Mouse (Mus musculus) heart, postnatal 0 days (tissue): ENCODE data around the gene Bckdha. TPM values are rescaled to one million over a fixed set of nuclear protein-coding genes. Genes with fewer than 3 reads are reported as not detected.

Experiments used
- ATAC-seq: fragments of 200-750 bp; cut with Nextera tagmentation; 2 replicates; pipeline ENCODE4 v1.8.0; 2017; ENCODE audit warnings: low read depth, moderate number of reproducible peaks, moderate library complexity; ENCODE audit not compliant: insufficient read depth
- DNase-seq: peaks from one replicate; pipeline ENCODE4 v3.0.0-alpha.2; 2016; ENCODE audit warnings: low spot score
- H3K27ac ChIP-seq: fragments of 300-500 bp; sonication (generic); 2 replicates; pipeline ENCODE4 v1.5.1; 2014; ENCODE audit warnings: low read depth, mild to moderate bottlenecking
- H3K27me3 ChIP-seq: fragments of 300-500 bp; sonication (generic); 2 replicates; pipeline ENCODE4 v1.6.1; 2014; ENCODE audit warnings: low read length, mixed read lengths; ENCODE audit not compliant: control insufficient read depth, insufficient read depth
- H3K36me3 ChIP-seq: fragments of 300-500 bp; sonication (generic); replicated peaks from 2 replicates; pipeline ENCODE4 v1.6.1; 2014; ENCODE audit warnings: low read length, mixed read lengths; ENCODE audit not compliant: control insufficient read depth, insufficient read depth
- H3K4me1 ChIP-seq: fragments of 300-500 bp; sonication (generic); 2 replicates; pipeline ENCODE4 v1.6.1; 2014; ENCODE audit warnings: antibody characterized with exemption; ENCODE audit not compliant: control insufficient read depth, insufficient read depth
- H3K4me2 ChIP-seq: fragments of 300-500 bp; sonication (generic); 2 replicates; pipeline ENCODE4 v1.6.1; 2014; ENCODE audit warnings: low read depth, mild to moderate bottlenecking, low read length, moderate library complexity
- H3K4me3 ChIP-seq: fragments of 300-500 bp; sonication (generic); 2 replicates; pipeline ENCODE4 v1.5.1; 2014; ENCODE audit warnings: low read depth, low read length
- H3K9ac ChIP-seq: fragments of 300-500 bp; sonication (generic); replicated peaks from 2 replicates; pipeline ENCODE4 v1.6.1; 2014; ENCODE audit warnings: low read depth, low read length, mixed read lengths
- H3K9me3 ChIP-seq: fragments of 300-500 bp; sonication (generic); replicated peaks from 2 replicates; pipeline ENCODE4 v1.6.1; 2016; ENCODE audit warnings: low read length; ENCODE audit not compliant: control insufficient read depth
- CTCF ChIP-seq: IDR thresholded peaks from 2 replicates; pipeline ENCODE4 v1.5.1; 2016; ENCODE audit warnings: antibody characterized with exemption, control low read depth, low read depth
- EP300 ChIP-seq: IDR thresholded peaks from 2 replicates; pipeline ENCODE4 v1.6.1; 2016; ENCODE audit warnings: antibody characterized with exemption, low read depth
- WGBS: fragments of 180-500 bp; shearing (Covaris S2); extraction: QIAGEN DNeasy Blood & Tissue Kit; methylation state at CpG from one replicate; pipeline ENCODE4 v1.1.7; 2014; 5-methylcytosine and 5-hydroxymethylcytosine counted together
- polyA plus RNA-seq: library from polyadenylated mRNA; unstranded; fragments of >200 nt; fragmentation: Nextera tagmentation; extraction: Ambion mirVana; gene quantifications from 2 replicates; pipeline ENCODE4 v1.2.1, GENCODE M21; 2015
- total RNA-seq: library from RNA; depleted of rRNA; stranded (reverse); fragments of >200 nt; gene quantifications from 2 replicates; pipeline ENCODE4 v1.2.3, GENCODE M21; 2014; ENCODE audit warnings: low replicate concordance

The Bckdha gene
- total and polyA plus RNA-seq, 2 experiments from 2014 or later: 89.5 to 154 TPM

GRCm38 (mm10) chr7:25644136-25644535 lies 14.6 kb downstream of the Bckdha start:
- Histone ChIP-seq H3K4me1 (no peaks in the 10 kb centered on the region), H3K4me3 (no peak overlapping the region), H3K36me3 (peaks cover 6% of the 10 kb centered on the region; the same call in 1 of the 2 replicates), H3K27ac (no peak overlapping the region), H3K9ac (no peak overlapping the region), H3K9me3 (no peaks in the 10 kb centered on the region), H3K4me2 (no peak overlapping the region), H3K27me3 (no peaks in the 10 kb centered on the region)
- TF ChIP-seq EP300 (no peak), CTCF (no peak)
- DNase-seq (no peak), ATAC-seq (no peak)
- WGBS: 56% methylated on average over 10 of the region's 10 CpGs

GRCm38 (mm10) chr7:25639754-25640153 lies 19.0 kb downstream of the Bckdha start:
- Histone ChIP-seq H3K4me2 (no peak overlapping the region), H3K9ac (no peak overlapping the region), H3K9me3 (no peaks in the 10 kb centered on the region), H3K36me3 (peaks cover 9% of the 10 kb centered on the region), H3K4me1 (no peaks in the 10 kb centered on the region), H3K27ac (no peak overlapping the region), H3K4me3 (no peak overlapping the region), H3K27me3 (no peaks in the 10 kb centered on the region)
- ATAC-seq (no peak), DNase-seq (no peak)
- 95% methylated on average over 4 of the region's 4 CpGs for WGBS
- no peak for TF ChIP-seq CTCF
- no peak for TF ChIP-seq EP300

- H3K4me2 ChIP-seq: no peak overlapping the region
- DNase-seq (no peak), ATAC-seq (no peak)
- WGBS: 79% methylated on average over 5 of the region's 5 CpGs
- no peak for TF ChIP-seq CTCF
- no peak for TF ChIP-seq EP300
- no peaks in the 10 kb centered on the region for H3K27me3 ChIP-seq
- no peaks in the 10 kb centered on the region for H3K4me1 ChIP-seq
- H3K27ac ChIP-seq: no peak overlapping the region
- no peaks in the 10 kb centered on the region for H3K9me3 ChIP-seq
- H3K9ac ChIP-seq: no peak overlapping the region
- H3K4me3 ChIP-seq: no peak overlapping the region
- H3K36me3 ChIP-seq: peaks cover 14% of the 10 kb centered on the region
These were observed 21.7 kb downstream of the Bckdha start for GRCm38 (mm10) chr7:25637099-25637498.

GRCm38 (mm10) chr7:25636373-25636772 lies 22.4 kb downstream of the Bckdha start:
- H3K4me3 ChIP-seq: no peak overlapping the region
- H3K27ac ChIP-seq: no peak overlapping the region
- H3K27me3 ChIP-seq: no peaks in the 10 kb centered on the region
- H3K36me3 ChIP-seq: peaks cover 17% of the 10 kb centered on the region
- no peaks in the 10 kb centered on the region for H3K4me1 ChIP-seq
- ATAC-seq (no peak), DNase-seq (no peak)
- H3K9ac ChIP-seq: no peak overlapping the region
- whole genome bisulfite sequencing: 14% methylated on average over 3 of the region's 3 CpGs
- H3K9me3 ChIP-seq: no peaks in the 10 kb centered on the region
- no peak for TF ChIP-seq EP300
- no peak for TF ChIP-seq CTCF
- H3K4me2 ChIP-seq: no peak overlapping the region

- no peaks in the 10 kb centered on the region; the same call in 1 of the 2 replicates for H3K4me1 ChIP-seq
- peaks cover 33% of the 10 kb centered on the region for H3K36me3 ChIP-seq
- H3K9ac ChIP-seq: no peak overlapping the region
- no peak overlapping the region for H3K4me3 ChIP-seq
- ATAC-seq (no peak), DNase-seq (no peak)
- 86% methylated on average over 5 of the region's 5 CpGs for whole genome bisulfite sequencing
- TF ChIP-seq CTCF: no peak
- TF ChIP-seq EP300: no peak
- H3K4me2 ChIP-seq: no peak overlapping the region
- H3K9me3 ChIP-seq: no peaks in the 10 kb centered on the region
- no peak overlapping the region for H3K27ac ChIP-seq
- H3K27me3 ChIP-seq: no peaks in the 10 kb centered on the region
These were observed 26.1 kb downstream of the Bckdha start for GRCm38 (mm10) chr7:25632679-25633078.

- no peak for TF ChIP-seq CTCF
- no peak for TF ChIP-seq EP300
- H3K9me3 ChIP-seq: no peaks in the 10 kb centered on the region
- H3K4me2 ChIP-seq: peak overlapping the region; percentile 69
- peak overlapping the region; percentile 45 for H3K4me3 ChIP-seq
- peaks cover 13% of the 10 kb centered on the region for H3K4me1 ChIP-seq
- no peaks in the 10 kb centered on the region for H3K27me3 ChIP-seq
- DNase-seq: no peak
- WGBS: 34% methylated on average over 8 of the region's 8 CpGs
- H3K27ac ChIP-seq: no peak overlapping the region
- peaks cover 52% of the 10 kb centered on the region for H3K36me3 ChIP-seq
- ATAC-seq: no peak
- peak overlapping the region; percentile 53; the same call in 1 of the 2 replicates for H3K9ac ChIP-seq
These were observed 30.5 kb downstream of the Bckdha start for GRCm38 (mm10) chr7:25628323-25628620.
